Mouse (Mus musculus) testis, adult 10 weeks (tissue): ENCODE results near the gene Slxl1. TPM values are rescaled to one million over a fixed set of nuclear protein-coding genes. Genes with fewer than 3 reads are reported as not detected.

Source experiments
- polyA plus RNA-seq: library from polyadenylated mRNA; stranded (reverse); fragments of 350-450 nt; fragmentation: Illumina TruSeq; extraction: RNeasy Lipid Tissue Mini Kit (QIAGEN cat#74804); gene quantifications from one replicate; pipeline ENCODE4 v1.2.3, GENCODE M21; 2014; ENCODE audit warnings: low read depth, low replicate concordance

The Slxl1 gene
- polyA plus RNA-seq = 34.6 TPM

DNA sequence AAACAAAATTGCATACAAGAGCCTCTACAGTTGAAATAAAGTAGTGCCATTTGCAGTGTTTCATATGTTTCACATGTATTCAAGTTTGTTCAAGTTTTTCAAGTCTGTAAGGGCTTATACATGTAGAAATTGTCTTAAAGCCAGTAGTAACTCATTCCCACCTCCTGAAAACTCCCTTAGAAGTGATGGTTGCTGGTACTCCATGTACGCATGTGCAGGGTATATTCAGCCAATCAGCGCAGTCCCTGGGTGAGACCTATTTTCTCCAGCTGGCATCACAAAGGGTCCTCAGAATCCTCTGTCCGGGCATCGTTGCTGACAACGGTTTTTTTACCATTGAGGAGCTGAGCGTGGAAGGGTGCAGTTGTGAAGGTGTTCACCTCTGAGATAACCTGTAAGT lies at the start of gene Slxl1:
Gene Slxl1 (plus strand): TSS at position 301 of the 400 bp plus-strand sequence.

